Mouse (Mus musculus) ovary, postnatal 10 days (tissue): ENCODE results near the gene Atl1.

Source experiments
- DNase-seq: peaks from one replicate; pipeline ENCODE4 v3.0.0; 2022; ENCODE audit warnings: low spot score

Atl1 gene

DNA sequence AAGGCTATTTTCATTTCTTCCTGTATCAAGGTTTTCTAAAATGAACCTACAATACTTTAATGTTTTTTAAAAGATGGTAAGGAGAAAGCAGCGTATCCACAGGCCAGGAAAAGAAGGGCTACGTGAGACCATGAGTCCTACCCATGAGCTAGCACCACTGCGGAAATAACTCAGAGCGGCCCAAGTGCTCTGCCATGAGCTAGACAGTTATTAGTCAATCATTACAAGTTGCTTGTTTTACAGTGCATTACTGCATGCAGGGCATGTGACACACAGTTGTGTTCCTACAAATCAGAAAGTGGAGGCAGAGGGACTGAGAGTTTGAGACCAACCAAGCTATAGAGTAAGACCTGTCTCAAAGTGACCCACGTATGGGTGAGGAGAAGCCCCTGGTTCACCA, 8.4 kb upstream of the Atl1 start:
- no peak for DNase-seq

- DNase-seq = no peak
Observed at GRCm38 (mm10) chr12:69885170-69885923, 7.1 kb upstream of the Atl1 start.

GRCm38 (mm10) chr12:69887776-69888175, 4.6 kb upstream of the Atl1 start:
- no peak for DNase-seq

DNA sequence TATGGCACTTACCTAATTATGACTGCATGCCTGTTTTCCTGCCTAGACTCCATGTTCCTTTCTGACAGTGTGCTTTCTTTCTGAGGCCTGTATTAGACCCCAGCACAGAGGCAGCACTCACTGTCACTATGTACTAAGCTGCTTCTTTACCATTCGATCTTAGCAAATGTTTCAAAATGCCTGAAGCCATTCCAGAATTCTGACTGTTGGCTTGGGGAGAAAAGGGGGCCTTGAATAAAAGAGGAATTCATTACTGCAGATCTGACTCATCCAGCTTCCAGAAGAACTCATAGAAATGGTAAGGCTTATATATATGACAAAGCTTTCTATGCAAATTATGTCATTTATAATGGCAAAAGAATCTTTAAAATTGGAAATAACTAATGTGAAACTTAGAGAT, 4.1 kb upstream of the Atl1 start:
- no peak for DNase-seq

GRCm38 (mm10) chr12:69890051-69890450, 2.4 kb upstream of the Atl1 start:
- DNase-seq = no peak

- DNase-seq = no peak
Observed at GRCm38 (mm10) chr12:69890476-69890875, 1.9 kb upstream of the Atl1 start.

DNA sequence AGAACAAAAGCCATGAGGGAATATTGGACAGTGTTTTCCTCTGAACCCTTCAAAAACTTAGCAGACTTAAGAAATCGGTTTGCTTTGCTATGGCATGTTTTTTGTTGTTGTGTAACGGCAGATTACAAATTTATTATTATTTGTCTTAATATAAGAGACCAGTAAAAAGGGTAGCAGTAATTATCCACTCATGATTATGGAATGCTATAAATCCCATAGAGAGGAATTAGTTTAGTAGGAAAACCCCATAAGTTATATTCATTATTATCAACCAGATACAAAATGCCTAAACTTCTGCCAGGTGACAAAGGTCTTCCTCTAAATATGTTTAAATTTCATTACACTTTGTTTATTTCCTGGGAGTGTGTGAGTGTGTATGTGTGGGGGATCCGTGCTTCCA, 693 bp upstream of the Atl1 start:
- DNase-seq = no peak

GRCm38 (mm10) chr12:69893927-69894326, 1.5 kb downstream of the Atl1 start:
- no peak for DNase-seq

DNA sequence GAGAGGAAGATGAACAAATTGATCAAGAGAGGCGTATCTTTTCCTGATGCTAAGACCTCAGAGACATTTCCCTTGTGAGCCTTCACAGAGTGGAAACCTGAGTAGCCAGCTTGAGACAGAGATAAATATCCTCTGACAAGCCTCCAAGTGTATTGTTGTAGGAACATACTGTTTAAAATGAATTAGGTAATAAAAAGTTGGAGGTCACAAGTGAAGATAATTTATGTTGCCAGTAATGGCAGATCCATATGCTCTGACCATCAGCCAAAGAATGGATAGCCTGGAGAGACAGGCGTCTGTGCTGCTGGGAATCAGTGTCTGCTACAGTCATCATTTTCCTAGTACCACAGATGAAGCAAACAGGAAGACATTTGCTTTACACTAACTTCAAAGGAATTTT, 2.6 kb downstream of the Atl1 start:
- DNase-seq = no peak

DNA sequence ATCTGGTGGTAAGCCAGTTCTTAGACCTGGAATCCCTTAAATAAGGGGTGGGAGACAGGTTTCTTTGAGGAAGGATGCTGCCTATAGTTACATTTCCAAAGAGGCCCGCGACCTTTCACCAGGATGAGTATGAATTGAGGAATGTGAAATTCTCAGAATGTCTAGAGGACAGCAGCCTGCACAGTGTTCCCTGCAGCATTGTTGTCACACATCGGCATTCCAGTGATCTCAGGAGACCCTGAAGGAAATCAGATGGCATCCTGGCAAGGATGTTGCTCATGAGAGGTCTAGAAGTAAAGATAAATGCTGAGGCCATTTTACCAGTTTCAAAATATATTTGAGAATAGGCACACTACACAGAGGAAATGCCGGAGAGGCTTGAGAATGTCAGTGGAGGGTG, 5.7 kb downstream of the Atl1 start:
- DNase-seq = no peak

DNA sequence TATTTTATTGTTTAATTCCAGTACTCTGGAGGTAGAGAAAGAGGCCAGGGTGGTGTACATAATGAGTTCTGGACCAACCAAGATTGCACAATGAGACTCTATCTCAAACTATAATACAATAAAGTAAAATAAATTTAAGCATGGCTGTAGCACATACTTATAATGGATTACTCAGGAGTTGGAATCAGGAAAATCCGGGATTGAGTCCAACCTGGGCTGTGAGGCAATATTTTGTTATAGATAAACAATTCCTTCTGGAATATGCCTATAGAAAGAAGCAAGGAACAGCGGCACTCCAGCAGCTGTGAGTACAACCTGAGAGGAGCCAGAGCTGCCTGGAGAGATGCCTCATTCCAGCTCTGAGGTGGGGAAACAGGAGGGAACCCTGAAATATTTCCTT, 12.6 kb downstream of the Atl1 start:
- DNase-seq = no peak

- DNase-seq = no peak
Observed at GRCm38 (mm10) chr12:69907667-69908510, 15.5 kb downstream of the Atl1 start.

GRCm38 (mm10) chr12:69908511-69908900, 16.1 kb downstream of the Atl1 start:
- no peak for DNase-seq

DNA sequence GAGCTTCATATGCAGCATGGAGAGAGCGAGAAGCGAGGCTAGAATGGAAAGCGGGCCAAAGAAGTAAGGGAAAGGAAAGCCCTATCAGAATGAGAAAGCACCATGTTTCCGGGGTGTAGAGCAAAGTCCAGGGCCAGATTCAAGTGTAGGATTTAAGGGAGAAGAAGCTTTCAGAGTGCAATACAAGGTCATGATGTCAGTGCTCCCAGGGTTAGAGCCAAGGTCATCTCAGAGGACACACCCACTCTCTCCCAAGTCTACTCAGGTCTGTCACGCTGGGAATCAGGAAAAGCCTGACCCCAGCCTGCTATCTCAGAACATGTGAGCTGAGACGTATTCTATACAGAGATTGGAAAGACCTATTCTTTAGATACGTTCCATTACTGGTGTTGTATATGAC, 19.5 kb downstream of the Atl1 start:
- no peak for DNase-seq

GRCm38 (mm10) chr12:69912737-69913136, 20.3 kb downstream of the Atl1 start:
- no peak for DNase-seq

- DNase-seq = no peak
Observed at GRCm38 (mm10) chr12:69917870-69918269, 25.5 kb downstream of the Atl1 start.

- DNase-seq = no peak
Observed at GRCm38 (mm10) chr12:69922099-69922498, 29.7 kb downstream of the Atl1 start.

DNA sequence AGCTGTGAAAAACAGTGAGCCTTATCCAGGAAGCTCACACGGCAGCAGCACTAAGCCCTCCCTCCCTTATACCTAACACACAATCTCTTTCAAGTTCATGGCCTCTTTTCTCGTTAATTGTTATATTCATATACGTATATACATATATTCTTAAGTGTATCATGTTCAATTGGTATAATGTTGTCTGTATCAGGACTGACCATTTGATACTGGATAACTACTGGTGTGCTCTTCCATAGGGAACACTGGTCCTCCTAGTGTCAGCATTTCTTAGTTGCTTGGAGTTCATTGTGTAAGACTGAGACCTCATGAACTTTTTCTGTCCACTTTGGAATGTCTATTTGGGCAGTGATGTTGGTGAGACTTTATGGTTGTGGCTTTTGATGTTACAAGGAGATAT, 30.7 kb downstream of the Atl1 start:
- no peak for DNase-seq

DNA sequence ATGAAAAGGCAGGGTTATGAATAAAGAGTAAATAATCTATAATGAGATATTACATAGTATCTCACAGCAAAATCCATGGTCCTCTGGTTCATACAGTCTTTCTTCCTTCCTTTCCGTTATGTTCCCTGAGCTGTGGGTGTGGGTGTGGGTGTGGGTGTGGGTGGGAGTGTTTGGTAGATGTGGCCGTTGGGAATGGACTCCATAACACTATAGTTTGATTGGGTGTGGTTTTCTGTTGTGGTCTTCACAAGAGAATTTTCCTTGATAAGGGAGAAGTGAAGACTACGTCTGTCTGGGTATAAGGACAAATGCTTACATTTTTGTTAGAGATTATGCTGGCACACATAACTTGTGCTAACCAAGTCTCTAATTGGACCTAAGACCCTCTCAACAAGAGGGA, 31.2 kb downstream of the Atl1 start:
- no peak for DNase-seq

- no peak for DNase-seq
Observed at GRCm38 (mm10) chr12:69924012-69924411, 31.6 kb downstream of the Atl1 start.

- DNase-seq = no peak
Observed at GRCm38 (mm10) chr12:69926716-69927115, 34.3 kb downstream of the Atl1 start.

- DNase-seq = no peak
Observed at GRCm38 (mm10) chr12:69937731-69938130, 45.3 kb downstream of the Atl1 start.

DNA sequence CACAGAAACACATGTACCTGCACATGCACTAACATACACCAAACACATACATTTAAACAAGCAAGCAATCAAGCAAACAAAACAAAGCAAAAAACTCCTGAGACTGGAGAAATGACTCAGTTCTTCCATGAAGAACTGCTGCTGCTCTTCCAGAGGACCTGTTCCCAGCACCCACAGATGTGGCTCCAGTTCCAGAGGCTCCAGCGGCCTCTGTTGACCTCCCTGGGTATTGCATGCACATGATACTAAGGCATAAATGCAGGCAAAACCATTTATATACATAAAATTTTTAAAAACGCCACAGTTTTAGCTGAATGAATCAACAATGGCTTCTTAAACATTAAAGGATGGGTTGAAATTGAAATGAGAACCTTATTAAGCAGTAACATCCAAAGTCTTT, 46.9 kb downstream of the Atl1 start:
- no peak for DNase-seq
